Mouse (Mus musculus): ENCODE data around the gene Gm43738.
"Not testable (repeated sequence)": the region's sequence is repeated elsewhere in the genome, so short reads cannot be mapped to it uniquely, and the experiment has no call there.

The Gm43738 gene

GRCm38 (mm10) chr3:89102495-89103290 lies 1.8 kb upstream of the Gm43738 start:
- in situ Hi-C loops (cut with MseI, MboI): no loop called here

GRCm38 (mm10) chr3:89101812-89102494 lies 1.1 kb upstream of the Gm43738 start, which contains the start of gene Fdps:
Gene Fdps (minus strand): TSS chr3:89101959.
- in situ Hi-C loops (cut with MseI, MboI): no loop called here

GRCm38 (mm10) chr3:89101459-89101811 lies 536 bp upstream of the Gm43738 start:
- in situ Hi-C loops (cut with MseI, MboI): no loop called here

- in situ Hi-C loops (cut with MseI, MboI): no loop called here
These were observed 6.9 kb downstream of the Gm43738 start for GRCm38 (mm10) chr3:89094021-89094420.

GRCm38 (mm10) chr3:89093175-89093574 lies 7.7 kb downstream of the Gm43738 start, which contains the start of gene Rusc1:
Gene Rusc1 (minus strand): TSS chr3:89093311.
- in situ Hi-C loops (cut with MseI, MboI): no loop called here

- in situ Hi-C loops (cut with MseI, MboI): no loop called here
These were observed 8.3 kb downstream of the Gm43738 start for GRCm38 (mm10) chr3:89092509-89093090.

GRCm38 (mm10) chr3:89091811-89092508 lies 8.9 kb downstream of the Gm43738 start:
- in situ Hi-C loops (cut with MseI, MboI): no loop called here

GRCm38 (mm10) chr3:89090694-89091655 lies 9.9 kb downstream of the Gm43738 start:
- in situ Hi-C loops (cut with MseI, MboI): no loop called here

- in situ Hi-C loops (cut with MseI, MboI): no loop called here
These were observed 10.9 kb downstream of the Gm43738 start for GRCm38 (mm10) chr3:89089882-89090591.

GRCm38 (mm10) chr3:89088974-89089373 lies 11.9 kb downstream of the Gm43738 start:
- in situ Hi-C loops (cut with MseI, MboI): no loop called here

- in situ Hi-C loops (cut with MseI, MboI): no loop called here
These were observed 13.4 kb downstream of the Gm43738 start for GRCm38 (mm10) chr3:89087338-89088110.

GRCm38 (mm10) chr3:89084654-89085190 lies 16.2 kb downstream of the Gm43738 start:
- in situ Hi-C loops (cut with MseI, MboI): no loop called here

GRCm38 (mm10) chr3:89084133-89084532 lies 16.8 kb downstream of the Gm43738 start:
- in situ Hi-C loops (cut with MseI, MboI): no loop called here

- in situ Hi-C loops (cut with MseI, MboI): not testable (repeated sequence)
These were observed 18.6 kb downstream of the Gm43738 start for GRCm38 (mm10) chr3:89082287-89082686.

GRCm38 (mm10) chr3:89077383-89077782 lies 23.5 kb downstream of the Gm43738 start:
- in situ Hi-C loops (cut with MseI, MboI): no loop called here

- in situ Hi-C loops (cut with MseI, MboI): no loop called here
These were observed 33.6 kb downstream of the Gm43738 start for GRCm38 (mm10) chr3:89067265-89067664.

GRCm38 (mm10) chr3:89061696-89062095 lies 39.2 kb downstream of the Gm43738 start:
- in situ Hi-C loops (cut with MseI, MboI): no loop called here

- in situ Hi-C loops (cut with MseI, MboI): no loop called here
These were observed 42.1 kb downstream of the Gm43738 start for GRCm38 (mm10) chr3:89058783-89059182.

GRCm38 (mm10) chr3:89058361-89058760 lies 42.5 kb downstream of the Gm43738 start:
- in situ Hi-C loops (cut with MseI, MboI): no loop called here
